Mouse (Mus musculus) urinary bladder, postnatal 14 days (tissue): ENCODE measurements around the gene Xrcc6.

Source experiments
- DNase-seq: peaks from one replicate; pipeline ENCODE4 v3.0.0; 2021; ENCODE audit warnings: low spot score

Xrcc6 gene

GRCm38 (mm10) chr15:82086131-82086530 lies 98.5 kb downstream of the Xrcc6 start:
- peak; percentile 16 for DNase-seq

- no peak for DNase-seq
Observed at GRCm38 (mm10) chr15:82087266-82087665, 99.6 kb downstream of the Xrcc6 start.
